Mouse (Mus musculus): Measurements from ENCODE around the gene Slc17a7. TPM values are rescaled to one million over a fixed set of nuclear protein-coding genes. Genes with fewer than 3 reads are reported as not detected.
"Not testable (repeated sequence)": the region's sequence is repeated elsewhere in the genome, so short reads cannot be mapped to it uniquely, and the experiment has no call there.

Slc17a7 gene
- total RNA-seq, 4 experiments from 2014 or later, result 1,166 to 1,245 (median 1,206) TPM

- peak; percentile 93 to 98 for DNase-seq (ENCODE audit: low spot score in 2 of 2)
Observed at GRCm38 (mm10) chr7:45154096-45154992, 9.4 kb upstream of the Slc17a7 start, which contains the start of the genes Pih1d1 and Aldh16a1. Pih1d1 (plus strand) TSS chr7:45154303. Aldh16a1 (minus strand) TSS chr7:45154584.

- no peak for DNase-seq (ENCODE audit: low spot score in 2 of 2)
Observed at GRCm38 (mm10) chr7:45154993-45155514, 8.7 kb upstream of the Slc17a7 start.

- no peak for DNase-seq (ENCODE audit: low spot score in 2 of 2)
Observed at GRCm38 (mm10) chr7:45155590-45155989, 8.2 kb upstream of the Slc17a7 start.

- no peak for DNase-seq (ENCODE audit: low spot score in 2 of 2)
Observed at GRCm38 (mm10) chr7:45156206-45156605, 7.5 kb upstream of the Slc17a7 start.

GRCm38 (mm10) chr7:45157459-45157858 is 6.3 kb upstream of the Slc17a7 start:
- DNase-seq (ENCODE audit: low spot score in 2 of 2), result no peak

GRCm38 (mm10) chr7:45158991-45159390 is 4.8 kb upstream of the Slc17a7 start:
- DNase-seq (ENCODE audit: low spot score in 2 of 2), result no peak

- DNase-seq (ENCODE audit: low spot score in 2 of 2), result no peak
Observed at GRCm38 (mm10) chr7:45160316-45160800, 3.4 kb upstream of the Slc17a7 start.

GRCm38 (mm10) chr7:45160866-45161265 is 2.9 kb upstream of the Slc17a7 start:
- DNase-seq (ENCODE audit: low spot score in 2 of 2), result no peak

- peak; percentile 91 to 94 for DNase-seq (ENCODE audit: low spot score in 2 of 2)
Observed at GRCm38 (mm10) chr7:45161612-45162473, 1.9 kb upstream of the Slc17a7 start.

- no peak for DNase-seq (ENCODE audit: low spot score in 2 of 2)
Observed at GRCm38 (mm10) chr7:45162551-45162950, 1.2 kb upstream of the Slc17a7 start.

- DNase-seq (ENCODE audit: low spot score in 2 of 2), result no peak
Observed at GRCm38 (mm10) chr7:45162996-45163615, 643 bp upstream of the Slc17a7 start.

GRCm38 (mm10) chr7:45164833-45165232 is 1.1 kb downstream of the Slc17a7 start:
- no peak for DNase-seq (ENCODE audit: low spot score in 2 of 2)

- DNase-seq (ENCODE audit: low spot score in 2 of 2), result no peak
Observed at GRCm38 (mm10) chr7:45165701-45166100, 2.0 kb downstream of the Slc17a7 start.

GRCm38 (mm10) chr7:45166950-45167401 is 3.2 kb downstream of the Slc17a7 start:
- DNase-seq (ENCODE audit: low spot score in 2 of 2), result peak in 1 of 2 experiments; percentile 61

GRCm38 (mm10) chr7:45167761-45168445 is 4.2 kb downstream of the Slc17a7 start:
- DNase-seq (ENCODE audit: low spot score in 2 of 2), result peak; percentile 66 to 69

- no peak for DNase-seq (ENCODE audit: low spot score in 2 of 2)
Observed at GRCm38 (mm10) chr7:45168656-45169055, 4.9 kb downstream of the Slc17a7 start.

- DNase-seq (ENCODE audit: low spot score in 2 of 2), result peak; percentile 61 to 73
Observed at GRCm38 (mm10) chr7:45169495-45169894, 5.7 kb downstream of the Slc17a7 start.

- no peak for DNase-seq (ENCODE audit: low spot score in 2 of 2)
Observed at GRCm38 (mm10) chr7:45172974-45173373, 9.2 kb downstream of the Slc17a7 start.

- DNase-seq (ENCODE audit: low spot score in 2 of 2), result not testable (repeated sequence)
Observed at GRCm38 (mm10) chr7:45173772-45174171, 10.0 kb downstream of the Slc17a7 start.

GRCm38 (mm10) chr7:45174567-45175280 is 11.0 kb downstream of the Slc17a7 start:
- no peak for DNase-seq (ENCODE audit: low spot score in 2 of 2)
